Mouse (Mus musculus): ENCODE measurements around the gene Sec1.
"Not testable (repeated sequence)": the region's sequence is repeated elsewhere in the genome, so short reads cannot be mapped to it uniquely, and the experiment has no call there.

Gene Sec1

GRCm38 (mm10) chr7:45677627-45678295 lies 16.4 kb downstream of the Sec1 start:
- no peak for DNase-seq

GRCm38 (mm10) chr7:45668921-45669320 lies 25.3 kb downstream of the Sec1 start:
- no peak for DNase-seq

GRCm38 (mm10) chr7:45667761-45668160 lies 26.4 kb downstream of the Sec1 start:
- no peak for DNase-seq

GRCm38 (mm10) chr7:45666161-45666560 lies 28.0 kb downstream of the Sec1 start, which contains the start of gene Fut2:
TSS of gene Fut2 (minus strand) at chr7:45666394.
- DNase-seq, result no peak

- DNase-seq, result no peak
These were observed 28.7 kb downstream of the Sec1 start for GRCm38 (mm10) chr7:45665303-45666138.

- DNase-seq, result not testable (repeated sequence)
These were observed 32.5 kb downstream of the Sec1 start for GRCm38 (mm10) chr7:45661702-45662101.

- no peak for DNase-seq
These were observed 33.3 kb downstream of the Sec1 start for GRCm38 (mm10) chr7:45660746-45661478.

GRCm38 (mm10) chr7:45654424-45655047 lies 39.7 kb downstream of the Sec1 start:
- DNase-seq, result no peak

GRCm38 (mm10) chr7:45650484-45650883 lies 43.7 kb downstream of the Sec1 start:
- DNase-seq, result not testable (repeated sequence)

GRCm38 (mm10) chr7:45649351-45649750 lies 44.9 kb downstream of the Sec1 start:
- DNase-seq, result no peak

- DNase-seq, result no peak
These were observed 47.5 kb downstream of the Sec1 start for GRCm38 (mm10) chr7:45646671-45647070.

- no peak for DNase-seq
These were observed 48.6 kb downstream of the Sec1 start for GRCm38 (mm10) chr7:45645591-45645971.

GRCm38 (mm10) chr7:45644872-45645590 lies 49.2 kb downstream of the Sec1 start:
- no peak for DNase-seq

- DNase-seq, result no peak
These were observed 50.0 kb downstream of the Sec1 start for GRCm38 (mm10) chr7:45644183-45644582.

- DNase-seq, result peak; percentile 83
These were observed 50.6 kb downstream of the Sec1 start for GRCm38 (mm10) chr7:45643441-45644178.

GRCm38 (mm10) chr7:45642503-45643255 lies 51.5 kb downstream of the Sec1 start:
- DNase-seq, result no peak

GRCm38 (mm10) chr7:45642083-45642482 lies 52.1 kb downstream of the Sec1 start:
- DNase-seq, result no peak

- no peak for DNase-seq
These were observed 52.7 kb downstream of the Sec1 start for GRCm38 (mm10) chr7:45641391-45642040.

GRCm38 (mm10) chr7:45640191-45640957 lies 53.8 kb downstream of the Sec1 start:
- no peak for DNase-seq

Data from kidney, adult 18-20 months (tissue).